Mouse (Mus musculus): Measurements from ENCODE around the gene Pgf. TPM values are rescaled to one million over a fixed set of nuclear protein-coding genes. Genes with fewer than 3 reads are reported as not detected.

Gene Pgf
- polyA plus RNA-seq, 1 experiment from 2014 or later = 9.0 TPM

DNA sequence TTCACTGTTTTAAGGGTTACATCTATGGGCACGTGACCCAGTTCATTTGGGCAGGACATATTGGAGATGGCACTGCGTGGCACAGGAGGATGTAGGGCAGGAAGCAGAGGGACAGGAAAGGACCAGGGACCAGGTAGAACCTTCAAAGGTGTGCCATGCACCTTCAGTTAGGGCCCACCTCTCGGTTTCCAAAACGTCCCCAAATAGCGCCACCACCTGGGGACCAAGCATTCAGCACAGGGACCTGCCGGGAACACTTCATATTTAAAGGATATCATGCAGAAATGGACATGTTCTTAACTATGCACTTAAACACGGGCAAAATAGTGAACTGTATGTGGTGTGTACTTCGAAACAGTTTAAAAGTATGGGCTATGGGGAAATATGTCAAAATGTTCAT is 26.5 kb upstream of the Pgf start:
- Histone ChIP-seq H3K4me1 (ENCODE audit: control insufficient read depth, insufficient read depth, low read length) (0 out of 2 replicates have a peak, but pooled peaks cover 5% of the 10 kb centered on the region), H3K9ac (ENCODE audit: low read depth, low read length) (no peak overlapping the region), H3K4me3 (ENCODE audit: low read depth, low read length) (no peak overlapping the region), H3K27ac (ENCODE audit: low read depth, low read length) (no peak overlapping the region), H3K36me3 (ENCODE audit: control insufficient read depth, insufficient read depth, low read length) (no peaks in the 10 kb centered on the region), H3K27me3 (ENCODE audit: control insufficient read depth, insufficient read depth, low read length) (no peaks in the 10 kb centered on the region), H3K4me2 (no peak overlapping the region), H3K9me3 (replicated peaks; ENCODE audit: control insufficient read depth, low read length) (no peaks in the 10 kb centered on the region)
- ATAC-seq (replicated peaks; ENCODE audit: insufficient number of reproducible peaks, low FRiP score, low TSS enrichment) = no peak
- 49% methylated on average over 8 of the region's 8 CpGs for WGBS (ENCODE audit: insufficient replicate concordance)

DNA sequence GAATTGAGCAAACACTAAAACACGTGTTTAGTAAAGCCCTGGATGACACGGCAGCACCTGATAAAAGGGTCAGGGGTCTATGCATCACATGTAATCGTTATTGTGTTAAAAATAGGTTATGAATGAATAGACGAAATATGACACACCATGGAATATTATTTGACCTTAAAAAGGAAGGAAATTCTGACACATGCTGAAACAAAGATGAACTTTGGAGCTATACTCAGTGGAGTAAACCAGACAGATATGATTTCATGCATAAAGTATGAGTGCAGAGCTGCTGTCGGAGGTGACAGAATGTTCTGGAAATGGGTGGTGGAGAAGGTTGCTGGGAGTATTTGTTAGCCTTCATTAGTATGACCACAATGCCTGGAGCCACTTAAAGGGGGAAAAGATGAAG is 26.1 kb upstream of the Pgf start:
- 71% methylated on average over 5 of the region's 5 CpGs for WGBS (ENCODE audit: insufficient replicate concordance)
- Histone ChIP-seq H3K4me2 (no peak overlapping the region), H3K27me3 (ENCODE audit: control insufficient read depth, insufficient read depth, low read length) (no peaks in the 10 kb centered on the region), H3K36me3 (ENCODE audit: control insufficient read depth, insufficient read depth, low read length) (no peaks in the 10 kb centered on the region), H3K4me3 (ENCODE audit: low read depth, low read length) (no peak overlapping the region), H3K9ac (ENCODE audit: low read depth, low read length) (no peak overlapping the region), H3K27ac (ENCODE audit: low read depth, low read length) (no peak overlapping the region), H3K9me3 (replicated peaks; ENCODE audit: control insufficient read depth, low read length) (no peaks in the 10 kb centered on the region), H3K4me1 (ENCODE audit: control insufficient read depth, insufficient read depth, low read length) (0 out of 2 replicates have a peak, but pooled peaks cover 5% of the 10 kb centered on the region)
- ATAC-seq (replicated peaks; ENCODE audit: insufficient number of reproducible peaks, low FRiP score, low TSS enrichment) = no peak

- 70% methylated on average over 7 of the region's 7 CpGs for WGBS (ENCODE audit: insufficient replicate concordance)
- H3K27ac ChIP-seq (ENCODE audit: low read depth, low read length) = no peak overlapping the region
- ATAC-seq (replicated peaks; ENCODE audit: insufficient number of reproducible peaks, low FRiP score, low TSS enrichment) = no peak
Observed at GRCm38 (mm10) chr12:85202191-85202590, 24.6 kb upstream of the Pgf start.

DNA sequence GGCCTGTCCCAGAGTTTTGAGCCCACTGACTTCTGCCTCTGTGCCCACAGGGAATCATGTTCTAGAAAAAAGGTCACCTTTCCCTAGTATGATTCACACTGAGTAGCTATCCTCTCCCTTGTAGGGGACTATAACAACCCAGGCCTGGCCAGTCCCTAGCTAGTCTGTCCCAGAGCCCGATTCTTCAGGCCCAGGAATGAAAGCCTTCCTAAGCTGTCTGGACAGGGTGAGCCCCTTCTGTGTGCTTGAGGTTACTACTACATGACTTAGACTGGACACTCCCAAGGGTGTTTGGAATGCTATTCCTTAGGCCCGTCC is 24.2 kb upstream of the Pgf start:
- Histone ChIP-seq H3K27me3 (ENCODE audit: control insufficient read depth, insufficient read depth, low read length) (no peaks in the 10 kb centered on the region), H3K9me3 (replicated peaks; ENCODE audit: control insufficient read depth, low read length) (no peaks in the 10 kb centered on the region), H3K4me3 (ENCODE audit: low read depth, low read length) (no peak overlapping the region), H3K4me1 (ENCODE audit: control insufficient read depth, insufficient read depth, low read length) (0 out of 2 replicates have a peak, but pooled peaks cover 11% of the 10 kb centered on the region), H3K36me3 (ENCODE audit: control insufficient read depth, insufficient read depth, low read length) (no peaks in the 10 kb centered on the region), H3K4me2 (no peak overlapping the region), H3K27ac (ENCODE audit: low read depth, low read length) (no peak overlapping the region), H3K9ac (ENCODE audit: low read depth, low read length) (no peak overlapping the region)
- no peak for ATAC-seq (replicated peaks; ENCODE audit: insufficient number of reproducible peaks, low FRiP score, low TSS enrichment)
- WGBS (ENCODE audit: insufficient replicate concordance) = 75% methylated on average over 2 of the region's 2 CpGs

More at GRCm38 (mm10) chr12:85202191-85202590, 24.6 kb upstream of the Pgf start:
- H3K4me3 ChIP-seq (ENCODE audit: low read depth, low read length) = no peak overlapping the region
- no peaks in the 10 kb centered on the region for H3K27me3 ChIP-seq (ENCODE audit: control insufficient read depth, insufficient read depth, low read length)
- H3K9me3 ChIP-seq (replicated peaks; ENCODE audit: control insufficient read depth, low read length) = no peaks in the 10 kb centered on the region
- no peak overlapping the region for H3K9ac ChIP-seq (ENCODE audit: low read depth, low read length)
- 0 out of 2 replicates have a peak, but pooled peaks cover 11% of the 10 kb centered on the region for H3K4me1 ChIP-seq (ENCODE audit: control insufficient read depth, insufficient read depth, low read length)
- H3K4me2 ChIP-seq = no peak overlapping the region
- no peaks in the 10 kb centered on the region for H3K36me3 ChIP-seq (ENCODE audit: control insufficient read depth, insufficient read depth, low read length)

GRCm38 (mm10) chr12:85200929-85201829 is 23.6 kb upstream of the Pgf start:
- Histone ChIP-seq H3K4me3 (ENCODE audit: low read depth, low read length) (no peak overlapping the region), H3K9me3 (replicated peaks; ENCODE audit: control insufficient read depth, low read length) (no peaks in the 10 kb centered on the region), H3K27me3 (ENCODE audit: control insufficient read depth, insufficient read depth, low read length) (no peaks in the 10 kb centered on the region), H3K36me3 (ENCODE audit: control insufficient read depth, insufficient read depth, low read length) (no peaks in the 10 kb centered on the region), H3K4me2 (no peak overlapping the region), H3K27ac (ENCODE audit: low read depth, low read length) (no peak overlapping the region), H3K4me1 (ENCODE audit: control insufficient read depth, insufficient read depth, low read length) (0 out of 2 replicates have a peak, but pooled peaks cover 11% of the 10 kb centered on the region), H3K9ac (ENCODE audit: low read depth, low read length) (no peak overlapping the region)
- 34% methylated on average over 24 of the region's 24 CpGs for WGBS (ENCODE audit: insufficient replicate concordance)
- ATAC-seq (replicated peaks; ENCODE audit: insufficient number of reproducible peaks, low FRiP score, low TSS enrichment) = no peak

DNA sequence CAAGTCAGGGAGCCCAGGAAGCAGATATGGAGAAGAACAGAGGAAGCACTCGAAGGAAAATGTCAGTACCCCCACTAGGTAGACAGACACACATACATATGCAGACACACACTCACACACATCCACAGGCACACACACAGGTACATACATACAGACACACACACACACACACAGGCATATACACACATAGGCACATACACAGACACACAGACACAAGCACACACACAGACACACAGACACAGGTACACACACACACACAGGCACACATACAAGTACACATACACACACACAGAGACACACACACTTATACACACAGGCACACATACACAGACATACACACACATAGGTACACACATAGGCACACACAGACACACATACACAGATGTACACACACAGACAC is 22.4 kb upstream of the Pgf start:
- 74% methylated on average over 1 of the region's 1 CpGs for WGBS (ENCODE audit: insufficient replicate concordance)
- Histone ChIP-seq H3K36me3 (ENCODE audit: control insufficient read depth, insufficient read depth, low read length) (no peaks in the 10 kb centered on the region), H3K9me3 (replicated peaks; ENCODE audit: control insufficient read depth, low read length) (no peaks in the 10 kb centered on the region), H3K27me3 (ENCODE audit: control insufficient read depth, insufficient read depth, low read length) (no peaks in the 10 kb centered on the region), H3K4me3 (ENCODE audit: low read depth, low read length) (no peak overlapping the region), H3K4me2 (no peak overlapping the region), H3K27ac (ENCODE audit: low read depth, low read length) (no peak overlapping the region), H3K9ac (ENCODE audit: low read depth, low read length) (no peak overlapping the region), H3K4me1 (ENCODE audit: control insufficient read depth, insufficient read depth, low read length) (peaks cover 11% of the 10 kb centered on the region; the same call in 1 of the 2 replicates)
- no peak for ATAC-seq (replicated peaks; ENCODE audit: insufficient number of reproducible peaks, low FRiP score, low TSS enrichment)

DNA sequence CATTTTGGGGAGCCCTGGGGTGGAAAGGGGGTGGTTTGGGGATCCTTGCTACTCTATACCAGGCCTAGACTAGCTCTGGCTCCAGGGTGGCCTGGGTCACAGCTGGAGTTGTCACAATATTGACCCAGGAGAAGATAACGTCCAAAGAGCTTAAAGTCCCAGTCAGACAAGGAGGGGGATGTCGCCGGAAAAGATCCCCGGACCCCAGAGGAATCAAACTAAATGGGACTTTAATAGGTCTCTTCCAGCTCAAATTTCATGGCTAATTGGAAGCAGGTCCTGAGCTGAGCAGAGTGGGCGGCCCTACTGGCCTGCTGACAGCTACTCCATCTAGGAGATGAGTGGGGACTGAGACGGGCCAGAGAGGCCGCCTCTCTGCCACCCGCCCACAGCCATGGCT is 20.3 kb upstream of the Pgf start:
- Histone ChIP-seq H3K9me3 (replicated peaks; ENCODE audit: control insufficient read depth, low read length) (no peaks in the 10 kb centered on the region), H3K27ac (ENCODE audit: low read depth, low read length) (no peak overlapping the region), H3K36me3 (ENCODE audit: control insufficient read depth, insufficient read depth, low read length) (no peaks in the 10 kb centered on the region), H3K4me1 (ENCODE audit: control insufficient read depth, insufficient read depth, low read length) (peaks cover 20% of the 10 kb centered on the region), H3K27me3 (ENCODE audit: control insufficient read depth, insufficient read depth, low read length) (peaks cover 2% of the 10 kb centered on the region; the same call in 1 of the 2 replicates), H3K4me2 (no peak overlapping the region), H3K4me3 (ENCODE audit: low read depth, low read length) (no peak overlapping the region), H3K9ac (ENCODE audit: low read depth, low read length) (0 out of 2 replicates have a peak overlapping the region, but pooled peaks have one; percentile 0)
- WGBS (ENCODE audit: insufficient replicate concordance) = 30% methylated on average over 8 of the region's 8 CpGs
- no peak for ATAC-seq (replicated peaks; ENCODE audit: insufficient number of reproducible peaks, low FRiP score, low TSS enrichment)

DNA sequence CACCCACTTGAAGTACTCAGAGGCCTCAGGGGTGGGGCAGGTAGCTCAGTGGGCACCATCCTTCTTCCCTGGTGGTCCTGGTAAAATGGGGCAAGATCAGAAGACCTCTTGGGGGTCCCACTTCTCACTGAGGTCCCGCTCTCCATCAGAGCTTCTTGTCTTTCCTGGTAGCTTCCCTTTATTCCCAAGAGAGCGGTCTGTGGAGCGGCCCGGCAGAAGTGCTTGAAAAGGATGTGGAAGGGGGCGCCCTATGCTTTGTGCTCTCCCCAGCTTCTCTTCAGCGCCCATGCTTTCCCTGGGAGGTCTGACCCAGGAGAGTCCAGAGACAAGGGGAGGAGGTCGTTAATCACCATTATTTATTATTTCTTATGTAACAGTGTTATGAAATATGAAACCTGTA is 19.8 kb upstream of the Pgf start:
- Histone ChIP-seq H3K9ac (ENCODE audit: low read depth, low read length) (no peak overlapping the region), H3K4me1 (ENCODE audit: control insufficient read depth, insufficient read depth, low read length) (peaks cover 24% of the 10 kb centered on the region), H3K4me2 (no peak overlapping the region), H3K4me3 (ENCODE audit: low read depth, low read length) (no peak overlapping the region), H3K27me3 (ENCODE audit: control insufficient read depth, insufficient read depth, low read length) (peaks cover 2% of the 10 kb centered on the region; the same call in 1 of the 2 replicates), H3K27ac (ENCODE audit: low read depth, low read length) (no peak overlapping the region), H3K9me3 (replicated peaks; ENCODE audit: control insufficient read depth, low read length) (no peaks in the 10 kb centered on the region), H3K36me3 (ENCODE audit: control insufficient read depth, insufficient read depth, low read length) (no peaks in the 10 kb centered on the region)
- WGBS (ENCODE audit: insufficient replicate concordance) = 70% methylated on average over 7 of the region's 7 CpGs
- ATAC-seq (replicated peaks; ENCODE audit: insufficient number of reproducible peaks, low FRiP score, low TSS enrichment) = no peak

- Histone ChIP-seq H3K4me1 (ENCODE audit: control insufficient read depth, insufficient read depth, low read length) (peaks cover 23% of the 10 kb centered on the region), H3K36me3 (ENCODE audit: control insufficient read depth, insufficient read depth, low read length) (no peaks in the 10 kb centered on the region), H3K4me3 (ENCODE audit: low read depth, low read length) (no peak overlapping the region), H3K27me3 (ENCODE audit: control insufficient read depth, insufficient read depth, low read length) (peaks cover 2% of the 10 kb centered on the region; the same call in 1 of the 2 replicates), H3K4me2 (no peak overlapping the region), H3K9ac (ENCODE audit: low read depth, low read length) (no peak overlapping the region), H3K9me3 (replicated peaks; ENCODE audit: control insufficient read depth, low read length) (no peaks in the 10 kb centered on the region), H3K27ac (ENCODE audit: low read depth, low read length) (no peak overlapping the region)
- ATAC-seq (replicated peaks; ENCODE audit: insufficient number of reproducible peaks, low FRiP score, low TSS enrichment) = no peak
- 71% methylated on average over 10 of the region's 10 CpGs for WGBS (ENCODE audit: insufficient replicate concordance)
Observed at GRCm38 (mm10) chr12:85196191-85196590, 18.6 kb upstream of the Pgf start.

All from heart, embryonic 11.5 days (tissue).